Mouse (Mus musculus) heart, postnatal 25 days (tissue): Measurements from ENCODE around the gene Tnfrsf13b. TPM values are rescaled to one million over a fixed set of nuclear protein-coding genes. Genes with fewer than 3 reads are reported as not detected.

Experiments
- total RNA-seq, 2 experiments: library from RNA; stranded (reverse); gene quantifications; 2 replicates each; pipeline ENCODE4 v1.2.3; 2021

Tnfrsf13b gene
- total RNA-seq, 2 experiments from 2014 or later, result 0.44 to 1.0 TPM

Other genes starting within 250 kb of the Tnfrsf13b start
- gene Tmem11, start 247.5 kb upstream of the Tnfrsf13b start, total RNA-seq, result 10 to 100 TPM; 27.6 to 28.0 TPM
- gene Natd1, start 212.0 kb upstream of the Tnfrsf13b start, total RNA-seq, result 10 to 100 TPM; 14.6 to 14.9 TPM
- 10 to 100 TPM; 73.6 to 81.8 TPM for gene Map2k3, start 194.7 kb upstream of the Tnfrsf13b start, total RNA-seq
- gene Kcnj12, start 104.2 kb upstream of the Tnfrsf13b start, total RNA-seq, result 10 to 100 TPM; 25.2 to 28.6 TPM
- gene Usp22, start 48.3 kb downstream of the Tnfrsf13b start, total RNA-seq, result 10 to 100 TPM; 28.1 to 30.6 TPM
- gene Aldh3a1, start 80.8 kb downstream of the Tnfrsf13b start, total RNA-seq, result 1 to 10 TPM in 1 of 2 experiments, under 1 TPM in 1; 0.87 to 1.8 TPM
- 10 to 100 TPM; 30.6 to 35.2 TPM for gene Aldh3a2, start 140.7 kb downstream of the Tnfrsf13b start, total RNA-seq
- not detected for gene Slc47a2, start 216.1 kb downstream of the Tnfrsf13b start, total RNA-seq